Mouse (Mus musculus): ENCODE measurements around the gene Tll2.
A peak's percentile ranks its signal among the peaks of the same experiment; 100 is the strongest.

Gene Tll2

GRCm38 (mm10) chr19:41154681-41155080 lies 52.0 kb downstream of the Tll2 start:
- no peak for DNase-seq

GRCm38 (mm10) chr19:41152462-41152861 lies 54.2 kb downstream of the Tll2 start:
- DNase-seq, result no peak

- no peak for DNase-seq
Observed at GRCm38 (mm10) chr19:41152016-41152370, 54.6 kb downstream of the Tll2 start.

- DNase-seq, result no peak
Observed at GRCm38 (mm10) chr19:41151321-41152015, 55.2 kb downstream of the Tll2 start.

GRCm38 (mm10) chr19:41140961-41141360 lies 65.7 kb downstream of the Tll2 start:
- DNase-seq, result no peak

GRCm38 (mm10) chr19:41139629-41140028 lies 67.0 kb downstream of the Tll2 start:
- no peak for DNase-seq

- DNase-seq, result no peak
Observed at GRCm38 (mm10) chr19:41123009-41123408, 83.6 kb downstream of the Tll2 start.

- peak; percentile 46 to 57 for DNase-seq
Observed at GRCm38 (mm10) chr19:41119924-41120323, 86.7 kb downstream of the Tll2 start.

GRCm38 (mm10) chr19:41118346-41118745 lies 88.3 kb downstream of the Tll2 start:
- DNase-seq, result no peak

- DNase-seq, result peak; percentile 78 to 91
Observed at GRCm38 (mm10) chr19:41117334-41117733, 89.3 kb downstream of the Tll2 start.

GRCm38 (mm10) chr19:41114611-41115010 lies 92.0 kb downstream of the Tll2 start:
- DNase-seq, result no peak

GRCm38 (mm10) chr19:41113911-41114531 lies 92.6 kb downstream of the Tll2 start:
- DNase-seq, result no peak

- no peak for DNase-seq
Observed at GRCm38 (mm10) chr19:41112609-41113008, 94.0 kb downstream of the Tll2 start.

- peak in 1 of 2 experiments; percentile 44 for DNase-seq
Observed at GRCm38 (mm10) chr19:41109991-41110390, 96.6 kb downstream of the Tll2 start.

- DNase-seq, result peak; percentile 68 to 70
Observed at GRCm38 (mm10) chr19:41109496-41109895, 97.1 kb downstream of the Tll2 start.

- DNase-seq, result peak; percentile 66 to 72
Observed at GRCm38 (mm10) chr19:41108666-41109065, 98.0 kb downstream of the Tll2 start.

GRCm38 (mm10) chr19:41107530-41107929 lies 99.1 kb downstream of the Tll2 start:
- no peak for DNase-seq

- peak; percentile 62 to 66 for DNase-seq
Observed at GRCm38 (mm10) chr19:41104922-41105321, 101.7 kb downstream of the Tll2 start.

- peak; percentile 96 to 99 for DNase-seq
Observed at GRCm38 (mm10) chr19:41101390-41101789, 105.2 kb downstream of the Tll2 start.

- peak; percentile 88 to 90 for DNase-seq
Observed at GRCm38 (mm10) chr19:41100863-41101262, 105.8 kb downstream of the Tll2 start.

- no peak for DNase-seq
Observed at GRCm38 (mm10) chr19:41097038-41097437, 109.6 kb downstream of the Tll2 start.

- DNase-seq, result no peak
Observed at GRCm38 (mm10) chr19:41091901-41092300, 114.7 kb downstream of the Tll2 start.

- peak; percentile 84 to 89 for DNase-seq
Observed at GRCm38 (mm10) chr19:41089833-41090232, 116.8 kb downstream of the Tll2 start.

GRCm38 (mm10) chr19:41088491-41088890 lies 118.1 kb downstream of the Tll2 start:
- DNase-seq, result no peak

- DNase-seq, result no peak
Observed at GRCm38 (mm10) chr19:41087901-41088300, 118.7 kb downstream of the Tll2 start.
